Mouse (Mus musculus): Measurements from ENCODE around the gene Akr1b7.
A peak's percentile ranks its signal among the peaks of the same experiment; 100 is the strongest.
"Not testable (repeated sequence)": the region's sequence is repeated elsewhere in the genome, so short reads cannot be mapped to it uniquely, and the experiment has no call there.

Akr1b7 gene

GRCm38 (mm10) chr6:34412023-34412422 is at the start of gene Akr1b7:
TSS of gene Akr1b7 (plus strand) at chr6:34412334.
- DNase-seq (ENCODE audit: low spot score) = no peak

GRCm38 (mm10) chr6:34364217-34365136 is 47.7 kb upstream of the Akr1b7 start:
- DNase-seq (ENCODE audit: low spot score) = peak; percentile 28

GRCm38 (mm10) chr6:34367998-34368397 is 44.1 kb upstream of the Akr1b7 start:
- no peak for DNase-seq (ENCODE audit: low spot score)

- DNase-seq (ENCODE audit: low spot score) = no peak
Measured at GRCm38 (mm10) chr6:34370081-34370480, 42.1 kb upstream of the Akr1b7 start.

- DNase-seq (ENCODE audit: low spot score) = peak; percentile 78
Measured at GRCm38 (mm10) chr6:34371700-34372351, 40.3 kb upstream of the Akr1b7 start.

- no peak for DNase-seq (ENCODE audit: low spot score)
Measured at GRCm38 (mm10) chr6:34373841-34374240, 38.3 kb upstream of the Akr1b7 start.

- not testable (repeated sequence) for DNase-seq (ENCODE audit: low spot score)
Measured at GRCm38 (mm10) chr6:34375888-34376287, 36.2 kb upstream of the Akr1b7 start.

- no peak for DNase-seq (ENCODE audit: low spot score)
Measured at GRCm38 (mm10) chr6:34383401-34383800, 28.7 kb upstream of the Akr1b7 start.

GRCm38 (mm10) chr6:34384110-34384661 is 27.9 kb upstream of the Akr1b7 start, which contains the start of gene Akr1b10:
TSS of gene Akr1b10 (plus strand) at chr6:34384218.
- peak; percentile 71 for DNase-seq (ENCODE audit: low spot score)

- DNase-seq (ENCODE audit: low spot score) = peak; percentile 13
Measured at GRCm38 (mm10) chr6:34384701-34385370, 27.3 kb upstream of the Akr1b7 start.

- DNase-seq (ENCODE audit: low spot score) = no peak
Measured at GRCm38 (mm10) chr6:34388420-34389156, 23.5 kb upstream of the Akr1b7 start.

- no peak for DNase-seq (ENCODE audit: low spot score)
Measured at GRCm38 (mm10) chr6:34395897-34396296, 16.2 kb upstream of the Akr1b7 start.

GRCm38 (mm10) chr6:34398431-34398830 is 13.7 kb upstream of the Akr1b7 start:
- DNase-seq (ENCODE audit: low spot score) = no peak

- no peak for DNase-seq (ENCODE audit: low spot score)
Measured at GRCm38 (mm10) chr6:34399606-34400220, 12.4 kb upstream of the Akr1b7 start.

- DNase-seq (ENCODE audit: low spot score) = no peak
Measured at GRCm38 (mm10) chr6:34400696-34401095, 11.4 kb upstream of the Akr1b7 start.

- DNase-seq (ENCODE audit: low spot score) = no peak
Measured at GRCm38 (mm10) chr6:34406746-34407145, 5.4 kb upstream of the Akr1b7 start.

GRCm38 (mm10) chr6:34407403-34407802 is 4.7 kb upstream of the Akr1b7 start:
- DNase-seq (ENCODE audit: low spot score) = no peak

GRCm38 (mm10) chr6:34412688-34413087 is 554 bp downstream of the Akr1b7 start:
- DNase-seq (ENCODE audit: low spot score) = no peak

GRCm38 (mm10) chr6:34413386-34413785 is 1.3 kb downstream of the Akr1b7 start:
- not testable (repeated sequence) for DNase-seq (ENCODE audit: low spot score)

- DNase-seq (ENCODE audit: low spot score) = no peak
Measured at GRCm38 (mm10) chr6:34416521-34416920, 4.4 kb downstream of the Akr1b7 start.

GRCm38 (mm10) chr6:34419071-34419470 is 6.9 kb downstream of the Akr1b7 start:
- DNase-seq (ENCODE audit: low spot score) = no peak
